7 mouse cellular contexts compared by ENCODE assay signal in the genomic region with DNA sequence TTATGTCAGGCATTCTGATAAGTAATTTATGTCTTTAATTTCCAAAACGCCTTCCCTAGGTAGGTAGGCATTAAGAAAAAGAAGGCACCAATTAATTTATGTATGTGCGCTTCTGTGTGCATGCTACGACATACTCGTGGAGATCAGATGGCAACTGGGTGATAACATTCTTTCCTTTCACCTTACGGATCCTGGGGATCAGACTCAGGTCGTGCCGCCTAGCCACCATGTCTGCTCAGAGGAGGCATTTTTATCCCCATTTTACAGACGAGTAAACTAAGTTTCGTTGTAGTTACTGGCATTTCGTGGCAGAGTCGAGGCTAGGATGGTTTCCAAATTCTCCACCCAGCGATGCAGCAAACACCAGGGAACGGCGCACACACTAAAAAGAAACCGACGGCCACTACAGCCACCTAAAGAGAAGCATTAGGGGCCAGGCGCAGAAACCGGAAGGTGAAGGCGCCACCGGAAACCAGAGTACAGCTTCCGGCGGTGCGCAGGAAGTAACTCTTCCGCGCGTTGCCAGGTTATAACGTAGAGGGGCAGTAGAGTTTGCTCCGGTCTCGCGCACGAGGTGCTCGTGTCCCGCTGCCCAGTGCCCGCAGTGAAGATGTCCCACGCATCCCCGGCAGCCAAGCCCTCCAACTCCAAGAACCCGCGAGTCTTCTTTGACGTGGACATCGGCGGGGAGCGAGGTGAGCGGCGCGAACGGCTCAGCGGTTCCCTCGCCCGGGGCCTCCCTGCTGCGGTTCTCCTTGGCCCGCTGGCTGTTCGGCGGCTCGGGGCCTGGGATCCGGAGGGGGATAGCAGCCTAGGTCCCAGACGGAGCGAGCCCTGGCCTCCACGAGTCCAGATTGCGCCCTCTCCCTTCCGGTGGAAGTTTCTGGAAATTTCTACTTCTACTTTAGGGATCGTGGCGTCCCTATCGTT. TPM values are rescaled to one million over a fixed set of nuclear protein-coding genes. Genes with fewer than 3 reads are reported as not detected.
DNase-seq lines count a peak whose midpoint lies in the region; TF ChIP-seq lines count a peak whose summit lies in the region.

TSS of gene Ppid (plus strand) at position 480 of the 930 bp plus-strand sequence.

- intact Hi-C loops in left cerebral cortex, postnatal 14 days (cut with DNase I): no loop called here

- peak; percentile 83 for TF ChIP-seq POLR2A in cortical plate, adult 2 months (IDR thresholded peaks at IDR 0.05; ENCODE audit: extremely low read depth, insufficient read depth, low read length)

- H3K4me1 ChIP-seq in cortical plate, adult 2 months (ENCODE audit: control insufficient read depth, insufficient read depth, low read length): peaks cover 2% of the 10 kb centered on the region; the same call in 1 of the 2 replicates

- H3K4me3 ChIP-seq in cortical plate, adult 2 months (ENCODE audit: insufficient read depth, low read length): peak within 1 kb of the TSS; percentile 67

- no peak for TF ChIP-seq CTCF in cortical plate, adult 2 months (IDR thresholded peaks at IDR 0.05; ENCODE audit: extremely low read depth, insufficient read depth, low read length)

- peak; percentile 90 for DNase-seq in adipocyte (ENCODE audit: low spot score)
- DNase-seq in gastrocnemius, adult 8-10 months (ENCODE audit: low spot score in 2 of 2): peak; percentile 44 to 61
- peak; percentile 92 for DNase-seq in induced T-regulatory cell, adult 2 months (ENCODE audit: low read depth)
- peak; percentile 71 to 79 for DNase-seq in left cerebral cortex, postnatal 14 days (ENCODE audit: low spot score in 2 of 2)
- DNase-seq in mesoderm, embryonic 11.5 days (ENCODE audit: low read depth, low spot score): peak; percentile 90
- peak; percentile 74 for DNase-seq in right cerebral cortex, postnatal 4 days

- H3K27ac ChIP-seq in cortical plate, adult 2 months (ENCODE audit: insufficient read depth, low read length): peak within 1 kb of the TSS; percentile 25; the same call in 1 of the 2 replicates

RNA-seq across cellular contexts. Expression of gene Ppid, which starts in this region (rescaled TPM):
- polyA plus RNA-seq in cortical plate, adult 2 months (2012; rRNA removed): 75.9 and 79.4 TPM in 2 replicates
- 10 to 100 TPM; 37.5 to 50.4 (median 42.6) TPM for total RNA-seq in gastrocnemius, adult 8-10 months (2022)
- total RNA-seq in left cerebral cortex, postnatal 14 days (2021): 10 to 100 TPM; 63.5 to 65.9 TPM

Comparison
In these comparisons a context has a peak if more than half of its experiments do, and no peak if none do; other contexts are left out.
1. Peak in every context shown above with its lines: DNase-seq, H3K4me3 ChIP-seq and H3K27ac ChIP-seq.